Mouse (Mus musculus) midbrain, embryonic 14.5 days (tissue): ENCODE results near the gene Clstn1. TPM values are rescaled to one million over a fixed set of nuclear protein-coding genes. Genes with fewer than 3 reads are reported as not detected.
A peak's percentile ranks its signal among the peaks of the same experiment; 100 is the strongest.

ENCODE experiments used
- ATAC-seq: fragments of 200-750 bp; cut with Nextera tagmentation; 2 replicates; pipeline ENCODE4 v1.8.0; 2017; ENCODE audit warnings: moderate number of reproducible peaks, moderate library complexity; ENCODE audit not compliant: low FRiP score, low TSS enrichment
- DNase-seq: peaks from one replicate; pipeline ENCODE4 v3.0.0-alpha.2; 2015
- H3K27ac ChIP-seq: fragments of 300-500 bp; sonication (generic); replicated peaks from 2 replicates; pipeline ENCODE4 v1.5.1; 2014; ENCODE audit warnings: mild to moderate bottlenecking, low read depth, low read length, moderate library complexity
- H3K27me3 ChIP-seq: fragments of 300-500 bp; sonication (generic); 2 replicates; pipeline ENCODE4 v1.6.1; 2014; ENCODE audit warnings: low read length, control low read depth, mixed read lengths; ENCODE audit not compliant: control insufficient read depth, insufficient read depth
- H3K36me3 ChIP-seq: fragments of 300-500 bp; sonication (generic); 2 replicates; pipeline ENCODE4 v1.6.1; 2014; ENCODE audit warnings: low read length, control low read depth; ENCODE audit not compliant: control insufficient read depth, insufficient read depth
- H3K4me1 ChIP-seq: fragments of 300-500 bp; sonication (generic); 2 replicates; pipeline ENCODE4 v1.6.1; 2014; ENCODE audit warnings: mild to moderate bottlenecking, antibody characterized with exemption, low read length, control low read depth; ENCODE audit not compliant: control insufficient read depth, insufficient read depth
- H3K4me2 ChIP-seq: fragments of 300-500 bp; sonication (generic); 2 replicates; pipeline ENCODE4 v1.6.1; 2014; ENCODE audit warnings: mild to moderate bottlenecking, low read length, moderate library complexity
- H3K4me3 ChIP-seq: fragments of 300-500 bp; sonication (generic); replicated peaks from 2 replicates; pipeline ENCODE4 v1.5.1; 2014; ENCODE audit warnings: low read depth, low read length
- H3K9ac ChIP-seq: fragments of 300-500 bp; sonication (generic); replicated peaks from 2 replicates; pipeline ENCODE4 v1.6.1; 2014; ENCODE audit warnings: mild to moderate bottlenecking, low read length, moderate library complexity
- H3K9me3 ChIP-seq: fragments of 300-500 bp; sonication (generic); 2 replicates; pipeline ENCODE4 v1.6.1; 2016; ENCODE audit warnings: low read length, control low read depth, mixed read lengths; ENCODE audit not compliant: control insufficient read depth
- WGBS: fragments of 180-500 bp; shearing (Covaris S2); extraction: QIAGEN DNeasy Blood & Tissue Kit; methylation state at CpG from one replicate; pipeline ENCODE4 v1.1.7; 2014; 5-methylcytosine and 5-hydroxymethylcytosine counted together
- polyA plus RNA-seq: library from polyadenylated mRNA; unstranded; fragments of >200 nt; fragmentation: Nextera tagmentation; extraction: Ambion mirVana; gene quantifications from 2 replicates; pipeline ENCODE4 v1.2.1, GENCODE M21; 2014

Gene Clstn1
- polyA plus RNA-seq, 1 experiment from 2014 or later: 104 TPM

DNA sequence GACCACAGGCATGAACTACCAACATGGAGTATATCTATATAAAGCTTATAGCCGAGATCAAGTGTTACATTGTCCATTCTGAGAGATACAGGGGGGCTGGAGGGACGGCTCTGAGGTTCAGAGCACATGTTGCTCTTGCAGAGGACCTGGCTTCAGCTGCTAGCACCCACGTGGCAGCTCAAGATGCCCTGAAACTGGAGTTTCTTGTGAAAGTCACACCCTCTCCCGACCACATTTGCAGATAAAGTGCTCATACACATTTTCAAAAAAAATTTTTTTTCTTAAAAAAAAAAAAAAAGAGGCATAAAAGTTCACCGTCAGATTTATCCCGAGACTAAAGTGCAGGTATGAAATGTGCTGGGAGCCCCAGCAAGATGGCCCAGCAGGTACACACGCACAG, 74.3 kb downstream of the Clstn1 start:
- no peak for DNase-seq
- H3K36me3 ChIP-seq: peaks cover 36% of the 10 kb centered on the region

DNA sequence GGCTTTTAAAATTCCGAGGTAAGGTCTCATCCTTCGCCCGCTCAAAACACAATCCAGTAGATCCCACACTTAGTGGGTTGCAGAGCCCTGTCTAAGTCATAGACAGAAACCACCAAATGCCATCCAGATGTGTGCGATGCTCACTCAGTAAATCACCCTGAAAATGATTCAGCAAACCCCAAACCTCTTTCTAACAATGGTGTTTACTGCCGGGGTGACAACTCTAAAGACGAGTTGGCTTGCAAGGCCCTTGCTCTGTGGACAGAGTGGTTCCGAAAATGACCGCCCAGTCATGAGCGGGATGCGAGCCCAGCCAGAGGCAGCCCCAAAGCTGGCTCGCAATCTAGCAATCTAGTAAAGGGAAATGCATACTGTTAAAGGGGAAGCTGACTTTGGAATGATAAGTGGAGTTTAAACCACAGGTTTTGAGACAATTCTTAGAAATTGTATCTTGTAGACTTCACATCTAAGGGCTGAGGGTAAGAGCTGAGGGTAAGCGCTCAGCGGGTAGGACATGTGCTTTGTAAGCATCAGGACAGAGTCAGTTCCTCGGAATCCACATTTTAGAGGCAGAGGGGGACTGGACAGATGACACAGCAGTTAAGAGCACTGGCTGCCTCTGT, 75.8 kb downstream of the Clstn1 start:
- ATAC-seq (no peak), DNase-seq (no peak)
- Histone ChIP-seq H3K9ac (no peak overlapping the region), H3K4me2 (no peak overlapping the region), H3K27ac (no peak overlapping the region), H3K36me3 (peaks cover 30% of the 10 kb centered on the region), H3K4me3 (no peak overlapping the region), H3K27me3 (no peaks in the 10 kb centered on the region), H3K9me3 (no peaks in the 10 kb centered on the region), H3K4me1 (no peaks in the 10 kb centered on the region)
- 91% methylated on average over 14 of the region's 14 CpGs for WGBS

More for the DNA sequence above, 74.3 kb downstream of the Clstn1 start:
- Histone ChIP-seq H3K9me3 (no peaks in the 10 kb centered on the region), H3K4me3 (no peak overlapping the region), H3K4me2 (no peak overlapping the region), H3K27me3 (no peaks in the 10 kb centered on the region), H3K4me1 (no peaks in the 10 kb centered on the region), H3K27ac (no peak overlapping the region), H3K9ac (no peak overlapping the region)
- ATAC-seq: no peak
- 86% methylated on average over 7 of the region's 7 CpGs for WGBS

DNA sequence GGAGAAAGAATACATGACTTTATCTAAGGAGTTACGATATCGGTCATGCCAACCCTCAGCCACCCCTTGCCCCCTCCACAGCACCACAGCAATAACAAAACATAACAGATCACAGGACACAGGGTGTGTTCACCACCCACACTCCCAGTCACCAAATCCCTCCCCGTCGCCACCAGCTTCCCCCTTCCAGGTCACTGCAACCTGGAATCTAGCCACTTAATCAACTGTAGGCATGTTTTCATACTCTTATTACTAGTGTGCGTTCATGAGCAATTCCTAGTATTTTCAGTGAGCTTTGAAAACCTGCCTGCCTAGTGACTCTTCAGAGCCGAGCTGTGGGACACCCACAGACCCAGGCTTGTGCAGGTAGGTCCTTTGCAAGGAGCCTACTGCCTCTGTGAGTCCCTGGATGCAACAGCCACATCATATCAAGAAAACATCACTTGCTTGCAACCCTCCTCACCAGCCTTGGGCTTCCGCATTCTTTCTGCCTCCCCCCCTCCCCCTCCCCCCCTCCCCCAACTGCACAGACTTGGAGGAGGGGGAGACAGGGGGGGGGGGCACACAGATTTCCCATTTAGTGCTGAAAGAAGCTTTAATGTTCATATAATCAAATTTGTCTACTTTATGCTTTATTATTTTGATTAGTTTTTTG, 77.7 kb downstream of the Clstn1 start:
- no peak overlapping the region for H3K4me2 ChIP-seq
- DNase-seq (no peak), ATAC-seq (no peak)
- no peak overlapping the region for H3K9ac ChIP-seq
- H3K4me1 ChIP-seq: no peaks in the 10 kb centered on the region
- H3K9me3 ChIP-seq: no peaks in the 10 kb centered on the region
- H3K36me3 ChIP-seq: peaks cover 14% of the 10 kb centered on the region
- H3K27ac ChIP-seq: no peak overlapping the region
- H3K4me3 ChIP-seq: no peak overlapping the region
- no peaks in the 10 kb centered on the region for H3K27me3 ChIP-seq
- WGBS: 85% methylated on average over 7 of the region's 7 CpGs

DNA sequence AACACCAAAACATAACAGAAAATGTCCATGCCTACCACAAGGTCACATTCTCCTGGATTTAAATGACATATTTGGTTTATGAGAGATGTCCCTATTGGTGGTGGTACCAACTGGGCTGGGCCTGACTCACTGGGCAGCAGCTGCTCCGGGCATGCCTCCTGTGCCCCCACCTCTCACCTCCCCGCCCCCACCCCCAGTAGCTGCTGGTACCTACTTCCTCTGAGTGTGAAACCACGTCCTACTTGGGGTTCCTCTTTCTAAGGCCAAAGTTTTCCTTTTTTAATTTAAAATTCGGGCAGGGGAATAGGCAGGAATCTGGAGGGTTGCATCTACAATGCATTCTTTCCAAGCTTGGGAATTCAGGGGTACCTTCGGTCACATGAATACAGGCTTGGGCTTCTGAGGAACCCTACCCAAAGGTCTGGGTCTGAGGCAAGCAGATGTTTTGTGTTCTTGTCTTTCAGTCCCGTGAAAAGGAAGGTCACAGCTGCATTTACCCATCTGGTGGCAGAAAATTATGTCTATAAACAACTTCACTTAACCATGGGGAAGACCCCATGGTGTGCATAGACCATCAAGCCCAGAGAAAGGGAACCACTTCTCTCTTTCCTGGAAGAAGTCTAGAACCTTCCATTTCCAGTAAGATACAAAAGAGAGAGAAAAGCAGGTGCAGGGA, 78.9 kb downstream of the Clstn1 start:
- no peak overlapping the region for H3K27ac ChIP-seq
- H3K9ac ChIP-seq: no peak overlapping the region
- 80% methylated on average over 6 of the region's 6 CpGs for WGBS
- H3K4me3 ChIP-seq: no peak overlapping the region
- no peak overlapping the region for H3K4me2 ChIP-seq
- DNase-seq (no peak), ATAC-seq (no peak)
- H3K36me3 ChIP-seq: peaks cover 12% of the 10 kb centered on the region
- H3K4me1 ChIP-seq: no peaks in the 10 kb centered on the region
- H3K27me3 ChIP-seq: no peaks in the 10 kb centered on the region
- H3K9me3 ChIP-seq: no peaks in the 10 kb centered on the region

DNA sequence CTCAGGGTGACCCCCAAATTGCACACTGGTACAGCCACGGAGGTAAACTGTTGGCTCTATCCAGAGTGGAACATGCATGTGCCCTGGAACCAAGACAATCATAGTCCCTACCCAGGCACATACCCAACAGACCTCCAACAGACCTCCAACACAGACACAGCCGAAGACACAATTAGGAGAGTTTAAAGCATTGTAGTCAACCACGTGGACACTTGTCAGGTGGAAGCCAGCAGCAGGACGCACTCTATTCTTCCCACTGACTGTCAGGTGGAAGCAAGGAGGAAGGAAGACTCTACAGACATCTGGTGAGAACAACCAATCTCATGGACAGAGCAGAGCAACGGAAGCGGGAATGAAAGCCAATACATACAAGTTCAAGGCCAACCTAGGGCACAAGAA, 79.4 kb downstream of the Clstn1 start:
- Histone ChIP-seq H3K27ac (no peak overlapping the region), H3K4me2 (no peak overlapping the region), H3K4me3 (no peak overlapping the region), H3K36me3 (peaks cover 14% of the 10 kb centered on the region), H3K9ac (no peak overlapping the region), H3K9me3 (no peaks in the 10 kb centered on the region), H3K27me3 (no peaks in the 10 kb centered on the region), H3K4me1 (no peaks in the 10 kb centered on the region)
- DNase-seq (no peak), ATAC-seq (no peak)
- WGBS: 89% methylated on average over 6 of the region's 6 CpGs

DNA sequence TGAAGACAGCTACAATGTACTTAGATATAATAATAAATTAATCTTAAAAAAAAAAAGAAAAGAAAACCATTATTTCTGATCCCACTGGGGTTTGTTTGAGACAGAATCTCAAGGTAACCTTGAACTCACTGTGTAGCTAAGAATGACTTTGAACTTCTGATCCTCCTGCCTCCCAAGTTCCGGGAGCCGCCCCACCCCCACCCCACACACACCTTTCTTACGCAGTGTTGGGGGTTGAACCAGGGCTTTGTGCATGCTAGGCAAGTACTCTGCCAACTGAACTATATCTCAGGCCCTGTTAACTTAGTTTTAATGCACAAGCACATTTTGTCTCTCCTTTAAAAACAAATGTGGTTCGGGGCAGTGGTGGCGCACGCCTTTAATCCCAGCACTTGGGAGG, 84.9 kb downstream of the Clstn1 start:
- ATAC-seq (no peak), DNase-seq (no peak)
- 94% methylated on average over 6 of the region's 6 CpGs for WGBS

DNA sequence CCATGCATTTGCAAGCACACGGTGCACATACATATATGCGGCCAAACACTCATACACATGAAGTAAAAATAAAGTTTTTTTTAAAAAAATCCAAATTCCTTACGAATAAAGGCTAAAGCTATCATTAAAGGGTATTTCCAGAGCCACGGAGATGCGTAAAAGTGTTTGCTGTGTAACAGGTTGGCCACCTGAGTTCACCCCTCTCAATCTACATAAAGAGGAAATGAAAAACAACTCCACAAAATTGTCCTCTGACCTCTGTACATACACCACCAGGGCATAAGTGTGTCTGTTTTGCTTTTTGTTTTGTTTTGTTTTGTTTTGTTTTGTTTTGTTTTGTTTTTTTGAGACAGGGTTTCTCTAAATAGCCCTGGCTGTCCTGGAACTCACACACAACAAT, 86.5 kb downstream of the Clstn1 start:
- DNase-seq: no peak
- 0 out of 2 replicates have a peak, but pooled peaks cover 3% of the 10 kb centered on the region for H3K4me1 ChIP-seq
- 95% methylated on average over 5 of the region's 5 CpGs for WGBS
- H3K9ac ChIP-seq: no peak overlapping the region
- no peak for ATAC-seq
- no peaks in the 10 kb centered on the region; the same call in 1 of the 2 replicates for H3K27me3 ChIP-seq
- no peak overlapping the region for H3K4me2 ChIP-seq
- H3K36me3 ChIP-seq: peaks cover 5% of the 10 kb centered on the region; the same call in 1 of the 2 replicates
- peaks cover 3% of the 10 kb centered on the region; the same call in 1 of the 2 replicates for H3K9me3 ChIP-seq
- H3K27ac ChIP-seq: no peak overlapping the region
- no peak overlapping the region for H3K4me3 ChIP-seq

More for the DNA sequence above, 84.9 kb downstream of the Clstn1 start:
- Histone ChIP-seq H3K4me3 (no peak overlapping the region), H3K9me3 (peaks cover 3% of the 10 kb centered on the region; the same call in 1 of the 2 replicates), H3K9ac (no peak overlapping the region), H3K36me3 (peaks cover 5% of the 10 kb centered on the region; the same call in 1 of the 2 replicates), H3K27me3 (no peaks in the 10 kb centered on the region; the same call in 1 of the 2 replicates), H3K27ac (no peak overlapping the region), H3K4me1 (0 out of 2 replicates have a peak, but pooled peaks cover 3% of the 10 kb centered on the region), H3K4me2 (no peak overlapping the region)

DNA sequence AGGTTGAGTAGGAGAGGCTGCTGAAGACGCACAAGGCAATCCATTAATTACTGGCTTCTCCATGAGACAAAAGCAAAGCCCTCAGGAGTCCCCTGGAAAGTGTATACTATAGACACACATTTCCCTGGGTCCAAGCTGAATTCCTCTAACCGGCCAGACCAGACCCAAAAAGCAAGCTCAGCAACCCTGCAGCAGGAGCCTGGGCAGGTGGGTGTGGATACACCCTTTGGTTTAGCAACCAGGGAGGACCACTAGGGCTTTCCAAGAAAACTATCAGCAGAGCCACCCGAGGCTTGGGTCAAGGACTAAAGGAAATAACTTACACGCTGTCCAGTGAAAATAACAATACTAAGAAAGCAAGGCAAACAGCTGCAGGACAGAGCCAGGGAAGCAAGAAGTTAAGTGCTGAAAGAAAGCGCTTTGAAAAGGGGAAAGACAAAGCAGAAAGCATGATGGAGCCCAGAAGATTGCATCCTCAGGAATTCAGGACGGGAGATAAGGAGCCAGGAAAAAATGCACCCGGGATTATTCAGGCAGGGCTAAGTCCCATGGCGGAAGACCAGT, 88.6 kb downstream of the Clstn1 start:
- H3K4me1 ChIP-seq: 0 out of 2 replicates have a peak, but pooled peaks cover 3% of the 10 kb centered on the region
- H3K4me2 ChIP-seq: peak overlapping the region; percentile 86
- peak overlapping the region; percentile 79 for H3K27ac ChIP-seq
- 10% methylated on average over 8 of the region's 8 CpGs for WGBS
- H3K9ac ChIP-seq: peak overlapping the region; percentile 78
- no peaks in the 10 kb centered on the region; the same call in 1 of the 2 replicates for H3K27me3 ChIP-seq
- H3K9me3 ChIP-seq: peaks cover 3% of the 10 kb centered on the region; the same call in 1 of the 2 replicates
- peak; percentile 38 for DNase-seq
- peak overlapping the region; percentile 72 for H3K4me3 ChIP-seq
- H3K36me3 ChIP-seq: peaks cover 5% of the 10 kb centered on the region; the same call in 1 of the 2 replicates
- ATAC-seq: no peak
